Mouse (Mus musculus) liver, adult 2 months (tissue): ENCODE measurements around the gene L1cam.

ENCODE experiments used
- CTCF ChIP-seq: fragments of 200-500 bp; IDR thresholded peaks from 2 replicates; pipeline ENCODE4 v1.5.1; 2011; ENCODE audit warnings: low read depth, low read length, control low read depth
- POLR2A ChIP-seq: fragments of 200-500 bp; IDR thresholded peaks from 2 replicates; pipeline ENCODE4 v1.6.1; 2011; ENCODE audit warnings: low read length, control low read depth; ENCODE audit not compliant: insufficient read depth; ENCODE audit errors: extremely low read depth

DNA sequence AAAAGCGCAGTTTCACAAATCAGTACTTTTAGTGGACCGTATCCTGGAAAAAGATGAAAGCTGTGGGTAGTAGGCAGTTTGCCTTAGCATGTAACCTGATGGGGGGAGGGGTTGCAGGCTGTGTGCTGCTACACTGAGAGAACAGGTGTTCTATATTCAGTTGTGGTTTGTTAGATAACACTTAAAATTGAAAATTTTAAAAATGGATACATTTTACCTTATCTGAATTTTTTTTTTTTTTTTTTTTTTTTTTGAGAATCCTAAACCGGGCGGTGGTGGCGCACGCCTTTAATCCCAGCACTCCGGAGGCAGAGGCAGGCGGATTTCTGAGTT, 26.6 kb upstream of the L1cam start:
- no peak for TF ChIP-seq POLR2A
- TF ChIP-seq CTCF: no peak
